Mouse (Mus musculus) bone marrow, adult 2 months (tissue): Measurements from ENCODE around the gene Fxr1.
"Not testable (repeated sequence)": the region's sequence is repeated elsewhere in the genome, so short reads cannot be mapped to it uniquely, and the experiment has no call there.

Source experiments
- CTCF ChIP-seq: fragments of 200-500 bp; IDR thresholded peaks from 2 replicates; pipeline ENCODE4 v1.5.1; 2011; ENCODE audit warnings: low read length, control low read depth; ENCODE audit not compliant: control insufficient read depth, insufficient read depth
- POLR2A ChIP-seq: fragments of 200-500 bp; IDR thresholded peaks from 2 replicates; pipeline ENCODE4 v1.6.1; 2011; ENCODE audit warnings: low read depth, mild to moderate bottlenecking, control low read depth, low read length, borderline replicate concordance; ENCODE audit not compliant: control insufficient read depth

GRCm38 (mm10) chr3:34068943-34069342 lies 49.2 kb downstream of the Fxr1 start:
- TF ChIP-seq POLR2A, CTCF: not testable (repeated sequence)
